Mouse (Mus musculus) limb, embryonic 15.5 days (tissue): ENCODE results near the gene Tdg. TPM values are rescaled to one million over a fixed set of nuclear protein-coding genes. Genes with fewer than 3 reads are reported as not detected.
A peak's percentile ranks its signal among the peaks of the same experiment; 100 is the strongest.

Experiments used
- ATAC-seq: fragments of 200-750 bp; cut with Nextera tagmentation; 2 replicates; pipeline ENCODE4 v1.8.0; 2017; ENCODE audit warnings: low read depth, moderate TSS enrichment; ENCODE audit not compliant: insufficient number of reproducible peaks, low FRiP score, low TSS enrichment
- H3K27ac ChIP-seq: fragments of 300-500 bp; sonication (generic); 2 replicates; pipeline ENCODE4 v1.5.1; 2015; ENCODE audit warnings: moderate library complexity, mild to moderate bottlenecking, inconsistent platforms
- H3K27me3 ChIP-seq: fragments of 300-500 bp; sonication (generic); 2 replicates; pipeline ENCODE4 v1.6.1; 2015; ENCODE audit warnings: inconsistent platforms
- H3K36me3 ChIP-seq: fragments of 300-500 bp; sonication (generic); 2 replicates; pipeline ENCODE4 v1.6.1; 2015; ENCODE audit warnings: inconsistent platforms
- H3K4me1 ChIP-seq: fragments of 300-500 bp; sonication (generic); 2 replicates; pipeline ENCODE4 v1.6.1; 2015; ENCODE audit warnings: inconsistent platforms
- H3K4me2 ChIP-seq: fragments of 300-500 bp; sonication (generic); 2 replicates; pipeline ENCODE4 v1.6.1; 2015; ENCODE audit warnings: mild to moderate bottlenecking, inconsistent platforms
- H3K4me3 ChIP-seq: fragments of 300-500 bp; sonication (generic); 2 replicates; pipeline ENCODE4 v1.5.1; 2015; ENCODE audit warnings: mild to moderate bottlenecking, inconsistent platforms
- H3K9ac ChIP-seq: fragments of 300-500 bp; sonication (generic); 2 replicates; pipeline ENCODE4 v1.6.1; 2015; ENCODE audit warnings: inconsistent platforms
- H3K9me3 ChIP-seq: fragments of 300-500 bp; sonication (generic); 2 replicates; pipeline ENCODE4 v1.6.1; 2016; ENCODE audit warnings: inconsistent platforms
- WGBS: fragments of 180-500 bp; shearing (Covaris S2); methylation state at CpG from one replicate; pipeline ENCODE4 v1.1.7; 2015; 5-methylcytosine and 5-hydroxymethylcytosine counted together
- polyA plus RNA-seq: library from polyadenylated mRNA; unstranded; fragments of >200 nt; fragmentation: Nextera tagmentation; extraction: Ambion mirVana; gene quantifications from 2 replicates; pipeline ENCODE4 v1.2.1, GENCODE M21; 2015

Gene Tdg
- polyA plus RNA-seq, 1 experiment from 2014 or later = 108 TPM

DNA sequence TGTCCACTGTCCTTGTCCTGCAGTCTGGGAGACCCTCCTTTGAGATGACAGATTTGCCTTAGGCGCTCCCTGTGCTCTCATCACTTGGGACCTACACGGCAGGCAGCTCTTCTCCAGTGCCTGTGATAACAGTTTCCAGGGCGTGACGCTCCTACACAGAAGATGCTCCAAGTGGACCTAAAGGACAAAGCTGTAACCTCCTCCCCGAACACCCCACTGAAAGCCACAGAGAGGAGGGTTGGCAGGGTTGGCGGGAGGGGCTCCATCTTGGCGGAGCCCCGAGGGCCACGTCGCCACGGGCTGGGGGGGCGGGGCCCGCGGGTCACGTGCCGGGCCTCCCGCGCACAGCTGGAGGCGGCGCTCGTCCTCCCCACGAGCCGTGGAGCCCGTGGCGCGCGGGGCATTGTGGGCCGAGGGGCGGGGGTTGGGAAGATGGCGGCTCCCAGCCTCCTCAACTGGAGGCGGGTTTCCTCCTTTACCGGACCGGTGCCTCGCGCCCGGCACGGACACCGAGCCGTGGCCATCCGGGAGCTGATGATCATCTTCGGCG lies 69.2 kb downstream of the Tdg start:
- WGBS = under 1% methylated on average over 40 of the region's 42 CpGs

GRCm38 (mm10) chr10:82699296-82699941 lies 69.8 kb downstream of the Tdg start:
- peak overlapping the region; percentile 71 for H3K27ac ChIP-seq
- peak overlapping the region; percentile 71 for H3K9ac ChIP-seq
- no peaks in the 10 kb centered on the region for H3K9me3 ChIP-seq
- H3K27me3 ChIP-seq = no peaks in the 10 kb centered on the region
- H3K4me3 ChIP-seq = peak overlapping the region; percentile 91
- peaks cover 16% of the 10 kb centered on the region for H3K36me3 ChIP-seq
- peak; percentile 54; the same call in 1 of the 2 replicates for ATAC-seq
- WGBS = under 1% methylated on average over 48 of the region's 59 CpGs
- H3K4me1 ChIP-seq = peaks cover 9% of the 10 kb centered on the region
- peak overlapping the region; percentile 64 for H3K4me2 ChIP-seq

More for the DNA sequence above, 69.2 kb downstream of the Tdg start:
- Histone ChIP-seq H3K36me3 (peaks cover 12% of the 10 kb centered on the region), H3K27ac (peak overlapping the region; percentile 71), H3K4me2 (peak overlapping the region; percentile 64), H3K4me1 (peaks cover 9% of the 10 kb centered on the region), H3K4me3 (peak overlapping the region; percentile 91), H3K27me3 (no peaks in the 10 kb centered on the region), H3K9me3 (no peaks in the 10 kb centered on the region), H3K9ac (peak overlapping the region; percentile 71)
- ATAC-seq = peak; percentile 93

Other genes starting within 250 kb of the Tdg start
- not detected in 2 replicates for gene Gm1553, start 137.2 kb upstream of the Tdg start, polyA plus RNA-seq
- gene 1190007I07Rik, start 6.6 kb upstream of the Tdg start, polyA plus RNA-seq = 29.9 and 36.2 TPM in 2 replicates
- 23.6 and 24.7 TPM in 2 replicates for gene Glt8d2, start 60.8 kb downstream of the Tdg start, polyA plus RNA-seq
- 45.1 and 51.0 TPM in 2 replicates for gene Hcfc2, start 66.3 kb downstream of the Tdg start, polyA plus RNA-seq
- 39.5 and 43.5 TPM in 2 replicates for gene Nfyb, start 134.3 kb downstream of the Tdg start, polyA plus RNA-seq
- 61.1 and 68.8 TPM in 2 replicates for gene Txnrd1, start 204.1 kb downstream of the Tdg start, polyA plus RNA-seq
- 0.12 TPM in 1 of 2 replicates, not detected in the other for gene Eid3, start 236.8 kb downstream of the Tdg start, polyA plus RNA-seq